Mouse (Mus musculus) MN1 (cell line): ENCODE measurements around the gene Vmn1r224.

ENCODE experiments used
- DNase-seq: peaks from one replicate; pipeline ENCODE4 v3.0.0-alpha.2; 2016; ENCODE audit warnings: low spot score

Gene Vmn1r224

GRCm38 (mm10) chr17:20413846-20414245 lies at the start of gene Vmn1r224:
TSS of gene Vmn1r224 (plus strand) at chr17:20414146.
- no peak for DNase-seq

GRCm38 (mm10) chr17:20399105-20399504 lies 14.8 kb upstream of the Vmn1r224 start:
- no peak for DNase-seq

DNA sequence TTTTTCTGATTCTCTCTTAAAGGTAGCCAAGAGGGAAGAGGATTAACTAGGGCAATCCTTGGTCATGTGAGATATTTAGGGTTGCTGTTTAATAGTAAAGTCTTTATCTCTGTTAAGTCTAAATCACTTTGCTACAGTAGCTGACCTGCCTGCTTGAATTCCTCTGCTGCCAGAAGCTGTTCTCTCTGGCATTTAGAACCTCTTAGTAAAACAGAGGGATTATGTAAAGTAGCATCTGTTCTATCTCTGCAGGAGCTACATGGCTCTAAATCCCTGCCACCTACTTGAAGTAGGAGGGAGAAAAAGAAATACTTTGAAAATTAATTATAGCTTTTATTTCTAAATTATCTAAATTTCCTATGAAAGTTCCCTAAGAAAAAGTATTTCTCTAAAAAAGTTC lies 25.3 kb downstream of the Vmn1r224 start:
- DNase-seq: no peak

DNA sequence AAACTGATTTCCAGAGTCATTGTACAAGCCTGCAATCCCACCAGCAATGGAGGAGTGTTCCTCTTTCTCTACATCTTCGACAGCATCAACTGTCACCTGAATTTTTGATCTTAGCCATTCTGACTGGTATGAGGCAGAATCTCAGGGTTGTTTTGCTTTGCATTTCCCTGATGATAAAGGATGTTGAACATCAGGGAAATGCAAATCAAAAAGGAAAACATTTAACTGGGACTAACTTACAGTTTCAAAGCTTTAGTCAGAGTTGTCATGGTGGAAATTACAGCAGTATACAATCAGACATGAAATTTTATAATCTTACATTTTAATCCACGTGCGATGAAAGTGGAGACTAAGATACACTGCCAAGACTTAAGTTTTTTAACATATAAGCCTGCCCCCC lies 59.4 kb downstream of the Vmn1r224 start:
- no peak for DNase-seq
